Mouse (Mus musculus) C2C12 (cell line): ENCODE results near the gene Cdk5rap3.

Experiments
- CTCF ChIP-seq: IDR thresholded peaks from one replicate; pipeline ENCODE4 v1.5.1; 2011; ENCODE audit not compliant: control insufficient read depth, insufficient read depth, insufficient read length
- MAX ChIP-seq: IDR thresholded peaks from one replicate; pipeline ENCODE4 v1.6.1; 2011; ENCODE audit warnings: mild to moderate bottlenecking, control low read depth
- MYOD1 ChIP-seq: IDR thresholded peaks from one replicate; pipeline ENCODE4 v1.6.1; 2011; ENCODE audit warnings: low read depth; ENCODE audit not compliant: control insufficient read depth, insufficient read length

GRCm38 (mm10) chr11:96902639-96903635 lies 13.4 kb downstream of the Cdk5rap3 start:
- TF ChIP-seq MAX: no peak
- no peak for TF ChIP-seq CTCF
- TF ChIP-seq MYOD1: no peak
